Mouse (Mus musculus) layer of hippocampus, postnatal 25 days (tissue): ENCODE measurements around the gene Ebp. TPM values are rescaled to one million over a fixed set of nuclear protein-coding genes. Genes with fewer than 3 reads are reported as not detected.

Source experiments
- DNase-seq, 2 experiments: peaks; one replicate each; pipeline ENCODE4 v3.0.0; 2022; ENCODE audit warnings: mixed read lengths in 2 of 2, low spot score in 1 of 2; ENCODE audit errors: extremely low spot score in 1 of 2
- total RNA-seq, 2 experiments: library from RNA; stranded (reverse); gene quantifications; 2 replicates each; pipeline ENCODE4 v1.2.3; 2021

Ebp gene
- total RNA-seq, 2 experiments from 2014 or later = 36.1 to 38.4 TPM

DNA sequence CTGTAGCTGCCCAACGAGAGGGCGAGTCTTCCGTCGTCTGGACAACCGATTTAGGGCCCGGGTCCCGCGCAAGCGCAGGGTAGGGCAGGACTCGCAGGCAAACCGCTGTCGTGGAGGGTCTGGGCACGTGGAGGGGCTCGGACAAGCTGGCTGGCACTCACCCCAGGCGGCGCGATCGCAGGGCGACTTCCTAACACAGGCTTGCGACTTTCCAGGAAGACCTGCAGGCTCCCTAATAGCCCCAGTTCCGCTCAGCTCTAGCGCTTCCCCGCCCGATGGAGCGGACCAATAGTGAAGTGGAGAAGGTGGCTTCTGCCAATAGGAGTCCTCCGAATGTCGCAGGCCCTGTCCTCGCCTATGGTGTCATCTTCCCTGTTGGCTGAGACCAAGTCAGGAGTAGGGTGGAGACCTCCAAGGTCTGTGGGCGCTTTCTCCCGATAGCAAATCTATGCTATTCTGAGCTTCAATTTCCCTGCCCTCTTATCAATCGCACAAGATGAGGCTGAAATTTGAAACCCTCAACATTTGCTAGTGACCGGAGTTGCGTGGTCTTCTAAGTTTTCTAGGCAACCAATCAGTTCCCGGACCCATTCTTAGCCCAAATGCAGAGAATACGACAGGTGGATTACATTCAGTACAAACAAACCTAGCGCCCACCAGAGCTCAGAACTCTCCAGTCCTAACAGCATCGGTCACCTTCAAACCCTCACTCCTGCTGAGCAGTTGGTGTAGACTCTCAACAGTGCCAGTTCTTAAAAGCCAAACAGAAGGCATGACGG lies 483 bp downstream of the Ebp start:
- DNase-seq = peak; percentile 48 to 50

DNA sequence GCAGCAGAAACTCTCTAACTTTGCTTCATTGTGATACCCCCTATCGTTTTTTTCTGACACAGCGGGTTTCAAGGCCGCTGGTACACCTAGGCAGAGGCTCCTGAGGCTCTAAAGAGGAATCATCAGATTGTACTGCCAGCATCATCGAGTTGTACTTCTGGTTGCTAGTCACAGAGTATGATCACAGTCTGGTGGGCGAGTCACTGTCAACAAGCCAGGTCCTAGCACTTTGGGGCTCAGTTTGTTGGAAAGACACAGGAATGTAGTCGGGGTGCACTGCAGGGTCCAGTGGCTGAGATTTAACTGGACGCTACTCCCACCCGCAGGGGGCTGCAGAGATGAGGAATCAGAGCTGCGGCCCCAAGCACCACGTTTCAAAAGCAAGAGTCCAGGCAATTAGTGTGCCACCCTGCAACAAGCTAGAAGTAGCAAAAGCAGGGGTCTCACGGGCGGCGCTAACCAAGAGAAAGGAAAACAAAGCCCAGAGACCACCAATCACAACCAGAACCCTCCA lies 1.1 kb downstream of the Ebp start:
- DNase-seq = no peak

DNA sequence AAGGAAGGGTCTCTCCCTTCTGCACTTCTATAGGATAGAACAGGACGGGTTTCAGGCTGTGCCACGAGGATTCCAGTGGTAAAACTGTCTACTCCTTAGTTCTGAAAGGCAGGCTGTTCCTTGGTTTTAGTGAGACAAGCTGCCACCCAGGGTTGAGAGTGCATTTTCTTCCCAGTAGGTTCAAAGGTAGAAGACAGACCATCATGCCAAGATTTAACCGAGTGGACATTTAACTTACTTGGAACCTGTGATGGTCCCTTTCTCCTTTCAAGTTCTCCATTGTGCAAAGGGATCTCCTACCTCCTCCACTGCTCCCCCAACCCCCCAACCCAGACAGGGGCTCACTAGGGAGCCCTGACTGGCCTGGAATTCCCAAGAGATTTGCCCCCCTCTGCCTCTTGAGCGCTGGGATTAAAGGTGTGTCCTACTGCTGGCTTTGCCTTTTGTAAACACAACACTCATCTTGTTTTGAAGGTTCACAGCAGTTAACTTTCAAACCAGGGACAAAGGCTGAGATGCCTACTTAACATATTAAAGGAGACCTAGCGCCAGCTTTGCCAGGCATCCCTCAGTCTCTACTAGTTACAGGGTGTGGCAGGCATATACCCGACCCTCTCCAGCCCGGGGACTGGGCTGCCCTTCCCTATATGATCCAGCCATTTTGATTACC lies 10.3 kb downstream of the Ebp start:
- DNase-seq = no peak

DNA sequence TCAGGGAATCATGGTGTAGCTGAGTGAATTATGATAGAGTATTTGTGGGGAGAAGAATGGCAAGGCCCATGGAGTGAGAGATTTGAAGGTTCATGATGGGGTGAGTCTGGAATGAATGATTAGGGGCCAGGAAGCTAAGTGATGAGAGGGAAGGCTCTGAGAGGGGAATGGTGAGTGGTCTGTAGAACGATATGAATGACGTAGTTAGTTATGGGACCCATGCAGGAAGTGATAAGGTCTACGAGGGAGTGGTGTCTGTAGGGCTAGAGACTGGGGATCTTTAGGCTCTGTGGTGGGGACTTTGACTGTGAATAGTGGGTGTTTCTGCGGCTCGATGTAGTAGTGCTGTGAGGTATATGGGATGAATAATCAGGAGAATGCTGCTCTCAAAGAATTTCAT lies 13.7 kb downstream of the Ebp start:
- no peak for DNase-seq

DNA sequence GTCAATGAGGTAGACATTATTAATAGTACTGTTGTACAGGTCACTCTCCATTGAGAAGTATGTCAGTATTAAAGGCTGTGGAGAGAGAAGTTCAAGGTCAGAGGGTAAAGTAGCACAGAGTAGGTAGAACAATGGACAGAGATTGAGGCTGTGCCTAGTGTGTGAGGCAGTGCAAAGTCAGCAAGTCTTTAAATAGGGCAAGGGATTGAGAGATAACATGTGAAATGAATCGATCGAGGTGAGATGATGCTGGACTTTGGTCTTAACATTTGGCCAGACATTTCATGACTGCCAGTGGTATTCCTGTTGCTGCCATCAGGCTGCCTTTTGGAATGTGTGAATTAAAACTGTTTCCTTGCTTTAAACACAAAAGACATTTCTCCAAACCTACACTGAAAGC lies 14.4 kb downstream of the Ebp start:
- DNase-seq = no peak

DNA sequence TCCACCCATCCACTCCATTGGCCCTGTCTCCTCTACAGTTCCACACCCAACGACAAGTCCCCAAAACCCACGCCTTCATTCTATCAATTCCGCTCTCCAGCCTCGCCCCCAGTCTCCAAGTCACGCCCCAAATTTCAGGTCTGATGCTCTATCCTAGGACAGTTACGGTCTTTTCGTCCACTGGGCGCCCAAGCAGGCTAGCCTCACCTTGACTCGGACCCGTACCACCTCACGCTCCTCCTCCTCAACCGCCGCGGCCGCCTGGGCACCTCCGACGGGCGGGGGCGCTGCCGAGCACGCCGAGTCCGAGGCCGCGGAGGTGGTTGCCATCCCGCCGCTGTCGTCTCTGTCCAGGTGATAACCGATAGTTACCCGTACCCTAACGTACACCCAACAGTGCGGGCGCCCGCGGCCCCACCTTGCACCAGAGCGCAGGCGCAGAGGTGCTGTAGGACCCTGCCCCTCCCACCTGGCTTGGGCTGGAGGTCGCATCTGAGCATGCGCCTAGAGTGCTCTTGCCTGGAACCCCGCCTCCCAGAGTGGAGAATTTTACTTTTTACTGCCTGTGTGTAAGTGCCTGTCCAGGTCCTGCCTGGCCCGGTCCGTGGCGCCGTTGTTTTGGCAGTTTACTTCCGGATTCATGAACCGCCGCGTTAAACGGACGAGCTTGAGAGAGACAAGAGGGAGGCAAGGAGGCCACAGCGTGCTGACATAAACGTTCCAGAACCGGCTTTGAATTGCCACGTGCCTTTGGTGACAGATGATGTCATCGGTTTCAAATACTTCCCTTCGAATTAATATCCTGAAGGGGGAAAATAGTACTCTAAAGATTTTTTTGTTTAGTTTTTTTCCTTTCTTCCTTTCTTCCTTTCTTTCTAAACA lies 17.6 kb downstream of the Ebp start, which contains the start of gene Tbc1d25:
Tbc1d25 (minus strand) TSS at position 678 of the 882 bp plus-strand sequence.
- DNase-seq = peak; percentile 54 to 61

DNA sequence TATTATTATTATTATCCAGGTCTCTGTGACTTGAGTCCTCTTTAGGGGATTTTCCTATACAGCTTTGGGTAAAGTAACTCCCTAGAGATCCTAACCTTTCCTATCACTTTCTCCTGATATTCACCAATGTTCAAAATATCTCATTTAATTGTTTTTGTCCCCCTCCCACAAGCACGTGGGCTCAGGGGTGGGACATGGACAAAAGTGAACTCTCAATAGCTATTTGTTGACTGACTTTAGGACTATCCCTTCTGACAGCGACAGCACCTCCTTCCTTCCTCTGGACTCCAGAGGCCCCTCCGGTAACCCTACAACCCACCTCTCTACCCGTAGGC lies 18.2 kb downstream of the Ebp start:
- no peak for DNase-seq

DNA sequence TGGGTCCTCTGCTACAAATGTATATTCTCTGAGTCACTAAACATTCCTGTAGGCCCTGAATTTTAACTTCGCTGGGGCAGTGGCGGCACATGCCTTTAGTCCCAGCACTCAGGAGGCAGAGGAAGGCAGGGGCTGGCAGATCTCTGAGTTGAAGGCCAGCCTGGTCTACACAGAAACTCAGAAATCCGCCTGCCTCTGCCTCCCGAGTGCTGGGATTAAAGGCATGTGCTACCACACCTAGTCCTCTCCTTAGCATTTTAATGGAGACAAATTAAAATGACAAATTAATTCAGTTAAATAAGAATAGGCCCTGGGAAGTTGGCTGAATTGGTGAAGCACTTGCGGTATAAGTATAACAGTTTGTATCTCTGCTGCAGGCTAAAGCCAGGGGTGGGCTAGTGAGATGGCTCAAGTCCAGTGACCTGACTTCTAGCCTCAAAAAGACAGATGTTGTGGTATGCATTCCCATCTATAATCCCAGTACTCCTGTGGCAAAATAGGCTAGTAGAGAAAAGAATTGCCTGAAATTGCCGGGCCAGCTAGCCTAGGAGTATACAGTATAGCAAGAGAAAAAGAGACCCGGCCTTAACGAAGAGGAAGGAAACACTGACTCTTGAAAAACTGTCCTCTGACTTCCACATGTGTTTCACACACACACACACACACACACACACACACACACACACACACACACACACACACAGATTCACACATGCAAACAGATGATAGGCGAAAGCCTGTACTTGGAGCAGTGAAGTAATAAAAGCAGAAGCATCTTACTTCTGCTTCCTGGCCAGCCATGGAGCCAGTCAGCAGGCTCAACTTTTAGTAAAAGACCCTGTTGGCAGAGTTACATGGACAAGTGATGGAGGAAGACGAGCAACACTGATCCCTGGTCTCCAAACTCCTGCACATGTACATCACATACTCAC lies 25.3 kb downstream of the Ebp start:
- no peak for DNase-seq

DNA sequence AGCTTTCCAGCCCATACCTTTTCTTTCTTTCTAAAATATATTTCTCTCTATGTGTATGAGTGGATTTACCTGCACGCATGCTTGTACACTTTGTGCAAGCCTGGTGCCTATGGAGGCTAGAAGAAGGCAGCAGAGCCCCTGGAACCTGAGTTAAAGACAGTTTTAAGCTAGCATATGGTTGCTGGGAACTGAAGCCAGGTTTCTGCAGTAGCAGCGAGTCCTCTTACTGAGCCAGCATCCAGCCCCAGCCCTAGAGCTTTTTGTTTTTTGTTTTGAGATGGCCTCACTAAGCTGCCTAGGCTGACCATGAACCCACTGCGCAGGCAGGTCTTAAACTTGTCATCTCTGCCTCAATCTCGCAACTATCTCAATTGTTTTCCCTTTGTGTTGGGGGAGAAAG lies 28.8 kb downstream of the Ebp start:
- DNase-seq = no peak

DNA sequence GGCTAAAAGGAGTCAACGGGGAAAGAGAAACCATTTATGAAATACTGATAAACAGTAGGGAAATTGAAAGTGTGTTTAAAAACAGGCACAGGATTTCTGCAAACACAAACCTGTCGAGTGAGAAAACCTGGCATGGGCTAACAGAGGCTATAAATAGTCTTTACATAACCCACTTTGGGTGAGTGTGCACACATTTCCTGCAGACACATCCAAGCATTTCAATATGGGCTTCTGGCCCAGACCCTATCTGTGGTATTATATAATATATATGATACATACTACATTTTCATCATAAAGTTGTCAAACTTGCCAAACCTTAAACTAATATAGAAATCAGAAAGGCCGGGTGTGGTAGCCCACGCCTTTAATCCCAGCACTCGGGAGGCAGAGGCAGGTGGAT lies 30.2 kb downstream of the Ebp start:
- no peak for DNase-seq

DNA sequence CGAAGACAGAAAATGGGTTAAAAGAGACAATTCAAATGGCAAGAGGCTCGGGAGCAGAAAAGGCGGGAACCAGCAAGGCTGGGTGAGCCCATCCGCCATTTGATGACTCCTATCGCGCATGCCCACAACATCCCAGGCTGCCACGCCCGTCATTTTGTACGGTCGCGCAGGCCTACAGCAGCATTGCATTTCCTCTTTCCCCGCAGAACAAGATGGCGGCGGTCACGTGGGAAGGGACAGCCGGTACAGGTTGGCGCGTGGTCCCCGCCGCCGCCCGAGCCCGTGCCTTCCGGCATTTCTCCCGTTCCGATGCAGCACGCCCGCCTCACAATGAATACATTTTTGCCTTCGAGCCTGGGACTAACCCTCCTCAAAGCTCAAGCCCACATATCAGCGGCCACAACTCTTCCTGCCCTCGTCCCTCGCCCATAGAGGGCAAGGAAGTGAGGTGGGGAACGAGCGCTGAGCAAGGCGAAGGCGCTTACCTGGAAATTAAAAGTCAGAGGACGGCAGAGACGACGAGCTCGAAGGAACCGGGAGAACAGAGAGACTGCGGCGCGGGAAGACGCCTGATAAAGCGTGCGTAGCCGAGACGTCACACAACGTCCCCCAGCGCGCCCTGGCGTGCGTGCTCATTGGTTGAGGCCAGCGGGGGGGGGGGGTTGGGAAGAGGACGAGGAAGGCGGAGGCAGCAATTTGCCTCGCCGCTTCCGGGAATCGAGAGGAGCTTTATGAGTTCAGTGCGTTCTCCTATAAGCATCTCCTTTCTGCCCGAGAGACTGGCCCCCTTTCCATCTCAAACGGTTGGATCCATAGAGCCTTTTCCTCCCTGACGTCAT lies 47.9 kb downstream of the Ebp start, which contains the start of gene Rbm3:
Rbm3 (minus strand) TSS at position 728 of the 839 bp plus-strand sequence.
- peak; percentile 60 to 70 for DNase-seq

DNA sequence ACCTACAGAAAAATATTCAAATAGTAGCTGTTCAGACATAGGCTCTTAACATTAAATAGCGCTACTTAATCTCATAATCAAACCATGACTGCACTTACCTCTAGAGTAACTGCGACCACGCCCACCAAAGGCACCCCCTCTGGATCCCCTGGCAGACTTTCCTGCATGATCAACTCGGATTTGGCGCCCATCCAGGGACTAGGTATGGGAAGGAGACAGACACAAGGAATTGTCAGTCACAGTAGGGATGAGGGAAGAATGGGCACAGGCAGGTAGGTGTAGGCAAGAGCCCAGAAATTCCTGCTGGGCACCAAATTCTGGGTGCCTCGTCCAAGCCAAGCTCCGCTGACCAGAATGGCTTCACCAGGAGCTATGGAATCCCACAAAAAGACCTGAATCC lies 49.6 kb downstream of the Ebp start:
- DNase-seq = no peak

DNA sequence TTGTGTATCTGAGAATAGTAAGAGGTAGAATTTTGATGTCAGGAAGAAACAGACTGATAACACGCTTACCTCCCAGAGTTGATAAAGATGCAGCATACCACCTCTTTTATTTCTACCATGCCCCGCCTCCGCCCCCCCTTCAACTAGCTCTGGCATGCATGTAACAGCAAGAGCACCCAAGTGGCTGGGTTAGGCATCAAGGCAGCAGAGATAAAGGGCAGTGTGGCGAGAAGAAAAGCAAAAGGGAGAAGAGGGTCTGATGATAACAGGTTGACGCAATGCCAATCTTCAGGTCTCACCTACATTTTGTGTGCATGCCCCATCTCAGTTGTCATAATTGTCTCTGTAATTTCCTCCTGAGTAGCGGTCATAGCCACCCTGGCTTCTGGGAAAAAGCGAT lies 50.4 kb downstream of the Ebp start:
- no peak for DNase-seq

DNA sequence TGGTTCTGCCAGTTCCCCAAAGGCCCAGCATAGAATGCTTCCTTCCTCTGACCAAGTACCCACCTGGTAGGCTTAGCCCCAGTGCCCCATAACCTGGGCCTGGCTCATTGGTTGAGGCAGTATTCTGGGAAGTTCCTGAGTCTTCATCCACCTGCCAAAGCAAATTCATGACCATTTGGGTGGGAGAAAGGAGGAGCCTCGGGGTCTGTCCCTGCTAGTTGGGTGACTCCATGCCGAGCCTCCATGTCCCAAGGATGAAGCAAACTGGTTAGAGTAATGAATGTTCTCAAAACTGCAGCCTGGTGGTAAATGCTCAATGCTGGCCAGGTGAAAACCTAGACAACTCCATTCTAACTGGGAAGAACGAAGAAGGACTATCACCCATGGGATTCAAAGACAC lies 52.3 kb downstream of the Ebp start:
- no peak for DNase-seq

DNA sequence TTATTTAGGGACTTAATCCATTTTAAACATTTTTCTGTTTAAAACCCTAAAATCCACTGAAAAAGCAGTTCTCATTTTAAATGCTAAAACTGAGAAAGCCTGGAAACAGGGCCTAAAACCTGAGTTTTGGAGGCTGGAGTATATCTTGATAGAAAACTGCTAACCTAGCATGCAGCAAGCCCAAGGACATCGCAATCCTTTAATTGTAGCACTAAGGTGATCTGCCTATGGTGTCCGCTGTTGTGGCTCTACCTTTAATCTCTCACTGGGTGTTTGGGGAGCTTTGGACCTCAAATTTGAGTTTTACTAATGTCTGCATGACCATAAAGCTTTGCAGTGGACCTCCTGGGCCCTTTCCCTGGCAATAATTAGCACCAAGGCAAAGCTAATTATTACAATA lies 52.9 kb downstream of the Ebp start:
- no peak for DNase-seq

DNA sequence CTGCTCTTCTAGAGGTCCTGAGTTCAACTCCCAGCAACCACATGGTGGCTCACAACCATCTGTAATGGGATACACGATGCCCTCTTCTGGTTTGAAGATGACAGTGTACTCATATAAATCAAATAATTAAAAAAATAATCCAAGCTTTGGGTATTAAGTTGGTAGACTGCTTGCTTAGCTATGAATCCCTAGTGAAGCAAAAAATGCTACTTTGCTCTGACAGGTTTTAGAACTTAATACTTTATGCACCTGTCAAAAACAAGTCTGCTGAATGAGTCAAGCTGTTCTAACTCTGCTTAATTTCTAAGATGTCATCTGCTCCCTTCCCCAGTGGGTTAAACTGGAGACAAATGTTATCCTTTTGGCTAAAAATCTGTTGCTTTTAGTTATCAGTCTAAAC lies 53.8 kb downstream of the Ebp start:
- no peak for DNase-seq

DNA sequence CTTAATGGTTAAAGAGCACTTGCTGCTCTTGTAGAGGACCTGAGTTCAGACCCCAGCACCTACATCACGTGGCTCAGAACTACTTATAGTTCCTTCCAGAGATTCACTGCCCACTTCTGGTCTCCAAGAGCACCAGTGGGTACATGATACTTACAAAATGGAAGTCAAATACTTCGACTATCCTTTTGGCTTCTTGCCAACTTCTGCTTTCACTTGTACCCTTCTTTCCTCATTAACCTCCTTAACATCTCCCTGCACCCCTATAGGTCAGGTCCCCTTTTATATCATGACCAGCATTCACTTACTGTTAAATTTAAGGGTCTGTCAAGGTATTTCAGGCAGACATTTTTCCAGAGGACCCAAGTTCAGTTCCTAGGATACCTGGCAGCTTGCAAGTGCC lies 57.4 kb downstream of the Ebp start:
- no peak for DNase-seq
